Mouse (Mus musculus): ENCODE measurements around the gene Sgcd.

The Sgcd gene

GRCm38 (mm10) chr11:47988697-47989533, at the start of gene Sgcd:
Gene Sgcd, minus strand, starts transcription at chr11:47988969.
- peak in 1 of 2 experiments; percentile 58 for DNase-seq (ENCODE audit: low spot score in 2 of 2)

- DNase-seq (ENCODE audit: low spot score in 2 of 2), result no peak
Measured at GRCm38 (mm10) chr11:48038051-48038450, 49.3 kb upstream of the Sgcd start.

- DNase-seq (ENCODE audit: low spot score in 2 of 2), result no peak
Measured at GRCm38 (mm10) chr11:48012836-48013235, 24.1 kb upstream of the Sgcd start.

GRCm38 (mm10) chr11:47988333-47988696, 454 bp downstream of the Sgcd start:
- DNase-seq (ENCODE audit: low spot score in 2 of 2), result no peak

- DNase-seq (ENCODE audit: low spot score in 2 of 2), result no peak
Measured at GRCm38 (mm10) chr11:47987893-47988267, 889 bp downstream of the Sgcd start.

- DNase-seq (ENCODE audit: low spot score in 2 of 2), result no peak
Measured at GRCm38 (mm10) chr11:47987251-47987892, 1.4 kb downstream of the Sgcd start.

- no peak for DNase-seq (ENCODE audit: low spot score in 2 of 2)
Measured at GRCm38 (mm10) chr11:47982152-47982551, 6.6 kb downstream of the Sgcd start.

DNA sequence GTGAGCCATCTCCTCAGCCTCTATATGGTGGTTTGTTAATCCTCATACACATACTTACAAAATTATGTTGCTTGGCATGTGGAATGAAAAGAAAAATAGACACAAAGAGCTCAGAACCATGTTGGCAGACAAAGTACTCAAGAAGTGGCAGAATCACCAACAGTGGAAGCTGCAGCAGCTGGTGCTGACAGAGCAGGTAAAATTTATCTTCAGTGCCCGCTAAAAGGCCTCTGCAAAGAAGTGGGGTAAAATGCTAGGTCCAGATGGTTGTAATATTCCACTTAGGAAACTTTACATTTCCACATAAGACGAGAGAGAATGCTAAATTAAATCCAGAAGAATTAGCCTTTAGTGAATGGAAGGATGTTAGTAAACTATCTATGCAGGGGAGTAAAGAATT, 7.7 kb downstream of the Sgcd start:
- DNase-seq (ENCODE audit: low spot score in 2 of 2), result no peak

DNA sequence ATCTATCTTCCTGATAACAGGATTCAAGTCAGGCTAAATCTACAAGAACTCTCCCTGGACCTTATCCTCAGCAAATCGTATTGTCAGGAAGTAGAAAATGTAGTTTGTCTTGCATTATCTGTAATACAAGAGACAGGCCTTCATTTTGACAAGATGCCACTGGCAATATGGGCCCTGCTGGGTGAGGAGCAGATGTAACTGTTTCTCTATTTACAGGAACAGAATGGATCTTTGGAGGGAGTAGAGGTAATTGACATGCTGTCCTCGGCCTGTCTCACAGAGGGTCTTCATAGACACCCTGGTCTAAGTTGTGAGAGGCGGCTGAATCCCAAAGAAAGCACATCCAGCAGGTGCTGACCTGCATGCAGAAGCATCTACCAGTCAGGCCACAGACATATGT, 35.5 kb downstream of the Sgcd start:
- no peak for DNase-seq (ENCODE audit: low spot score in 2 of 2)

DNA sequence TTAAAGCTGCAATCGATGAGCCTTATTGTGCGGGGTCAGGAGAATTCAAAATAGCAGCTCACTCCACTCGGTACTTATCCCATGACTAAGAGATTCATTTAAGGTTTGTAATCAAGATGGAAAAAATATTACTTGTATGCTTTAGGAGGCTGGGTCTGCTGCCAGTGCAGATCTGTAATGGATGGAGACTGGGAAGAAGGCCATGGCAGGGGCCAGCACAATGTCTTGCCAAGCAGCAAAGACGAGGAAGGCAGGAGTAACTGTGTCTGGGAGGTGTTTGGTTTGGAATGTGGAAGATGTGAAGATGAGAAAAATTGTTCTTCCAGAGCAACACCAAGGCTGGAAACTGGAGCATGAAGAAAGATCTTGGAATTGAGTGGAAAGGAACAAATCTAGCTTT, 36.4 kb downstream of the Sgcd start:
- DNase-seq (ENCODE audit: low spot score in 2 of 2), result no peak

DNA sequence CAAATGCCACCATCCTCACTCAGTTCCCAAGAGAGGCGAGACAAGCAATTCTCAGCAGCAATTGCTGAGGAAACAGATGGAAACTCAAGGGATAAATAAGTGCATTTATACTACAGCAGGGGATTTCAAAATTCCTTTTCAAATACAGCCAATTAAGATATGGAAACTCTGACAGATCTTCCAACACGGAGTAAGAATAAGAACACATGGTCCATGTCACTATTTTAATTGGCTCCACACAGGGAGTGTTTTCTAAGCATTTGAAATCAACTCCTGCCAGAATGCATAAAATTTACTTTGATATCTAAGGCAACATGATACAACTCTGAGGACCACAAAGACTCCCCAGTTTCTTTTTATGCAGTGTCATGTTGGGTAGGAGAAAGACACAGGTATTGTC, 49.0 kb downstream of the Sgcd start:
- no peak for DNase-seq (ENCODE audit: low spot score in 2 of 2)

- DNase-seq (ENCODE audit: low spot score in 2 of 2), result no peak
Measured at GRCm38 (mm10) chr11:47917616-47918015, 71.2 kb downstream of the Sgcd start.

GRCm38 (mm10) chr11:47891617-47892172, 97.1 kb downstream of the Sgcd start:
- no peak for DNase-seq (ENCODE audit: low spot score in 2 of 2)

DNA sequence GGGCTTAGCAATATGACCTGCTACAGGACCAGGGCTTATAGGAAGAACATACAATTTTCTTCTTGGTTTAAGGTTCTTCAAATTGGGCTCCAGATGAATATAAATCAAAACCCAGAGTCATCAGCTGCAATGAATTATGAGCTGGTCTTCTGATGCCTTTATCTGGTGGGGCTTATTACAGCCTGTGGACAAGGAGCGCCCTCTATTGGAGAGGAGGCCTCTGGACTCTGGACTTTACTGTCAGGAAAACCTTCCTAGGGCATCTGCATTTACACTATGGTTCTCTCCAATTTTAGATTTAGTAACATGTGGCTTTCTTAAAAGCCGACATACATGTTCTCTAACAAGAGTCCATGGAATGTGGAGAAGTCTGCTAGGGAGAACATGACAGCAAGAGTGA, 98.5 kb downstream of the Sgcd start:
- no peak for DNase-seq (ENCODE audit: low spot score in 2 of 2)

- no peak for DNase-seq (ENCODE audit: low spot score in 2 of 2)
Measured at GRCm38 (mm10) chr11:47885310-47885709, 103.5 kb downstream of the Sgcd start.

DNA sequence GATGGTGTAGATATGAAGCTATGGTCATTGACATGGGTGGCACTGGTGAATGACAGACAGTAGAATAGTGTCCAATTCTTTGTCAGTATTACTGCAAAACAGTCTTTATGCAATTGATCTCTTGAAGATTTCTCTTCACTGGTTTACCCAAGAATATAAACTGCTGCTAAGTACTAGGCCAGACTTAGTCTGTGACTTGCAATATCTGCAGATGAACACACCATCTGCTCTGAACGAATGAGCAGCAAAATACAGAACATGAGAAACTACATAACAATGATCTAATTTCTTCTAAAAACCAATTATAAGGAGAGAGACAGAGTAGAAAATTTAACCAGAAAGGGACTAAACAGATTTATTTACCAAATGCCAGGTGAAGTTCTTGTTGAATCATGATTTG, 105.2 kb downstream of the Sgcd start:
- no peak for DNase-seq (ENCODE audit: low spot score in 2 of 2)

GRCm38 (mm10) chr11:47876633-47877170, 112.1 kb downstream of the Sgcd start:
- no peak for DNase-seq (ENCODE audit: low spot score in 2 of 2)

DNA sequence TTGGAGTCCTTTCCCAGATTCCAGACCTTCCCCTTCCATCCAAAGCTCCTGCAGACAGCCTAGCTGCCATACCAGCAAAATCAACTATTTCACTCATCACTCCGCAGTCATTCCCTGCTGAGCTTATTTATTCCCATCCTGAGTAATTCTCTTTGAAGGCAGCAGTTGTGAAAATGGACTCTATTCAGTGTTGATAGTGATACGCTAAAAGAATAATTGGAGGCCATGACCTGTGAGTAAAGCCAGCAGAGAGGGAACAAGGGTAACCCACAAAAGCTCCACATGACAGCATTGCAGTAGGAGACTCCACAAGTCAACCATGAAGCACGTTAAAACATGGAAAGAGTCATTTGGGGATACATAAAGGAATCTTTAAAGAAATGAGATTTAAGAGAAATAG, 142.9 kb downstream of the Sgcd start:
- no peak for DNase-seq (ENCODE audit: low spot score in 2 of 2)

DNA sequence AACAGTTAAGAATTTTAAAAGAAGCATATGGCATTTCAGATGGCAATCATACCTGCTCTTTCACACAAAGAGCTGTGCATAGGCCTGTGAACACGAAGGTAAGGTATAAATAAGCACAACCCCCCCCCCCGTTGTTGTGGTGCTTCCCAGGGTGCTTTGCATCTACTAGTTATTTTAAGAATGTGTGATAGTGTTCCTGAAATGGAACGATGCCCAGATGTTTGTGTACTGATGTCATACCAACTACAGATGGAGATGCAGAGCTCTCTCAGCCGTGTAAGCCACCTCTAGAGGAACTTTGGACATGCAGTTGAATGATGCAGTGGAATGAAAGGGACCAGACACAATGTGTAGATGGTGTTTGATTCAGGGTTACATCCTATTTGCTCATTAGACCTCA, 155.5 kb downstream of the Sgcd start:
- DNase-seq (ENCODE audit: low spot score in 2 of 2), result no peak

DNA sequence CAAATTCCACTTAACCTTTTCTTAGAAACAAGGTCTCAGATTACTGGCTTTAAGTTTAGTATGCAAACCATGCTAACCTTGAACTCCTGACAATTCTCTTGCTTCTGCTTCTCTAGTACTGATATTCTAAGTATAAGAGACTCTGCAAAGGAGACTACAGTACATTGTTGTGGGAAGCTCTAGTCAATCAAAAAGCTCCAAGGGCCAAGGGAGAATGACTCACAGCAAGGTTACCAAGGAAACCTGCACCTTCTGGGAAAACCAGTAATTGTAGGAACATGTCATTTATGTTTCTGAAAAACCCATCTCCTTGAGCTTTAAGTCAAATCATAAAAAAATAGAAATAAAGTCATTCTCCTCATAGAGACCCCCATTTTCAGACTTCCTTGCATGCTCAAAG, 178.5 kb downstream of the Sgcd start:
- no peak for DNase-seq (ENCODE audit: low spot score in 2 of 2)

DNA sequence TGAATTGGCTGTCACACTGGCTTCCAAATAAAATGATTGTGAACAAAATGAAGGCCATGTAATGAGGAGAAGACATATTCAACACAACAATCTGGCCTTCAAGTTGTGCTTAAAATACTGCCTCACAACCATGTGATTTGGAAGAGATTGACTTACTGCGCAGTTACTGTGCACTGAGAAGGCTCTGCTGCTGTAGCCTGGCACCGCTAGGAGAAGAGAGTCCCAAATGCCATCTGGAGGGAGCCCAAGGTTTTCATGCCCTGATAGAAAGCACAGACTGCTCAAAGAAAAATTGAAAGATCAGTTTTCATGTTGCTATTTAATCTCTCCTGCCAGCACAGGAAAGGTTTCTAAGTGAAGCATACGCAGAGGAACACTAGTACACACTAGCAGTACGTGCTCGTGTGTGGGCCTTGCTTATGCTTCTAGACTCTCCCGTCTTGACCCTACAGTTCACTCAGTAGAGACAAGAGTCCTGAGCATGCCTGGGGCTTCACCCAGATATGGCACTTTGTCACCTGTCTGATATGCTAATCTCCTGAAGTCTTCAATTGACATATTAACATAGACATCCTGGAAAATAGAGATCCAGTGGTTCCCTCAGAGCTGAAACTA, 184.6 kb downstream of the Sgcd start:
- no peak for DNase-seq (ENCODE audit: low spot score in 2 of 2)

GRCm38 (mm10) chr11:47777916-47778226, 210.9 kb downstream of the Sgcd start:
- no peak for DNase-seq (ENCODE audit: low spot score in 2 of 2)

Data from spleen, postnatal 4 days (tissue).